Mouse (Mus musculus): ENCODE data around the gene Mdfic. TPM values are rescaled to one million over a fixed set of nuclear protein-coding genes. Genes with fewer than 3 reads are reported as not detected.

The Mdfic gene
- total RNA-seq, 1 experiment = 8.1 TPM

GRCm38 (mm10) chr6:15739132-15739531 is 18.7 kb downstream of the Mdfic start:
- Histone ChIP-seq H3K9ac (ENCODE audit: insufficient read depth, low read depth, low read length, poor library complexity, severe bottlenecking) (no peak overlapping the region), H3K4me1 (ENCODE audit: control insufficient read depth in 2 of 2, insufficient read depth in 2 of 2, low read length in 2 of 2, poor library complexity in 1 of 2) (peaks cover 2% of the 10 kb centered on the region in 2 experiments; a peak in 1 of 4 replicates), H3K27ac (ENCODE audit: insufficient read depth, low read depth, low read length, poor library complexity, severe bottlenecking) (no peak overlapping the region), H3K4me3 (ENCODE audit: insufficient read depth in 1 of 2, low read depth in 1 of 2, low read length in 2 of 2, poor library complexity in 1 of 2, severe bottlenecking in 1 of 2) (no peak overlapping the region), H3K36me3 (ENCODE audit: control insufficient read depth, insufficient read depth, low read length, poor library complexity, severe bottlenecking) (no peaks in the 10 kb centered on the region), H3K9me3 (ENCODE audit: control insufficient read depth, insufficient read depth, low read depth, low read length) (no peaks in the 10 kb centered on the region)
- DNase-seq (ENCODE audit: low read depth, low spot score) = no peak
- TF ChIP-seq HCFC1 (IDR thresholded peaks at IDR 0.05; ENCODE audit: borderline replicate concordance, insufficient read depth, low read length) (no peak), ZNF384 (IDR thresholded peaks at IDR 0.05; ENCODE audit: low read depth, low read length) (no peak), MAFK (IDR thresholded peaks at IDR 0.05; ENCODE audit: insufficient read depth, low read depth, low read length) (no peak), CHD2 (IDR thresholded peaks at IDR 0.05; ENCODE audit: low read depth, low read length) (no peak), ZC3H11A (IDR thresholded peaks at IDR 0.05; ENCODE audit: borderline replicate concordance, low read depth, low read length) (no peak)
- in situ Hi-C loops (cut with MboI; ENCODE audit: low sequenced_read_pairs in 2 of 2, unreplicated experiment in 2 of 2) = no loop called here

- Histone ChIP-seq H3K4me1 (ENCODE audit: control insufficient read depth in 2 of 2, insufficient read depth in 2 of 2, low read length in 2 of 2, poor library complexity in 1 of 2) (peaks cover 2% of the 10 kb centered on the region in 2 experiments; a peak in 1 of 4 replicates), H3K9me3 (ENCODE audit: control insufficient read depth, insufficient read depth, low read depth, low read length) (no peaks in the 10 kb centered on the region), H3K9ac (ENCODE audit: insufficient read depth, low read depth, low read length, poor library complexity, severe bottlenecking) (no peak overlapping the region), H3K36me3 (ENCODE audit: control insufficient read depth, insufficient read depth, low read length, poor library complexity, severe bottlenecking) (no peaks in the 10 kb centered on the region), H3K4me3 (ENCODE audit: insufficient read depth in 1 of 2, low read depth in 1 of 2, low read length in 2 of 2, poor library complexity in 1 of 2, severe bottlenecking in 1 of 2) (no peak overlapping the region), H3K27ac (ENCODE audit: insufficient read depth, low read depth, low read length, poor library complexity, severe bottlenecking) (no peak overlapping the region)
- TF ChIP-seq ZC3H11A (IDR thresholded peaks at IDR 0.05; ENCODE audit: borderline replicate concordance, low read depth, low read length) = no peak
- TF ChIP-seq ZNF384 (IDR thresholded peaks at IDR 0.05; ENCODE audit: low read depth, low read length) = no peak
- no peak for TF ChIP-seq HCFC1 (IDR thresholded peaks at IDR 0.05; ENCODE audit: borderline replicate concordance, insufficient read depth, low read length)
- TF ChIP-seq CHD2 (IDR thresholded peaks at IDR 0.05; ENCODE audit: low read depth, low read length) = no peak
- no peak for TF ChIP-seq MAFK (IDR thresholded peaks at IDR 0.05; ENCODE audit: insufficient read depth, low read depth, low read length)
- DNase-seq (ENCODE audit: low read depth, low spot score) = no peak
- in situ Hi-C loops (cut with MboI; ENCODE audit: low sequenced_read_pairs in 2 of 2, unreplicated experiment in 2 of 2) = no loop called here
Measured at GRCm38 (mm10) chr6:15742591-15743149, 22.2 kb downstream of the Mdfic start.

GRCm38 (mm10) chr6:15743291-15743792 is 22.9 kb downstream of the Mdfic start:
- H3K27ac ChIP-seq (ENCODE audit: insufficient read depth, low read depth, low read length, poor library complexity, severe bottlenecking) = no peak overlapping the region
- no peaks in the 10 kb centered on the region for H3K36me3 ChIP-seq (ENCODE audit: control insufficient read depth, insufficient read depth, low read length, poor library complexity, severe bottlenecking)
- TF ChIP-seq ZC3H11A (IDR thresholded peaks at IDR 0.05; ENCODE audit: borderline replicate concordance, low read depth, low read length) (no peak), MAFK (IDR thresholded peaks at IDR 0.05; ENCODE audit: insufficient read depth, low read depth, low read length) (no peak), ZNF384 (IDR thresholded peaks at IDR 0.05; ENCODE audit: low read depth, low read length) (no peak), CHD2 (IDR thresholded peaks at IDR 0.05; ENCODE audit: low read depth, low read length) (no peak), HCFC1 (IDR thresholded peaks at IDR 0.05; ENCODE audit: borderline replicate concordance, insufficient read depth, low read length) (no peak)
- no peaks in the 10 kb centered on the region for H3K9me3 ChIP-seq (ENCODE audit: control insufficient read depth, insufficient read depth, low read depth, low read length)
- H3K4me3 ChIP-seq (ENCODE audit: insufficient read depth in 1 of 2, low read depth in 1 of 2, low read length in 2 of 2, poor library complexity in 1 of 2, severe bottlenecking in 1 of 2) = no peak overlapping the region
- no peak overlapping the region for H3K9ac ChIP-seq (ENCODE audit: insufficient read depth, low read depth, low read length, poor library complexity, severe bottlenecking)
- H3K4me1 ChIP-seq (ENCODE audit: control insufficient read depth in 2 of 2, insufficient read depth in 2 of 2, low read length in 2 of 2, poor library complexity in 1 of 2) = peaks cover 2% of the 10 kb centered on the region in 2 experiments; a peak in 1 of 4 replicates
- DNase-seq (ENCODE audit: low read depth, low spot score) = no peak
- in situ Hi-C loops (cut with MboI; ENCODE audit: low sequenced_read_pairs in 2 of 2, unreplicated experiment in 2 of 2) = no loop called here

GRCm38 (mm10) chr6:15743793-15744192 is 23.3 kb downstream of the Mdfic start:
- no peak for TF ChIP-seq MAFK (IDR thresholded peaks at IDR 0.05; ENCODE audit: insufficient read depth, low read depth, low read length)
- TF ChIP-seq HCFC1 (IDR thresholded peaks at IDR 0.05; ENCODE audit: borderline replicate concordance, insufficient read depth, low read length) = no peak
- TF ChIP-seq CHD2 (IDR thresholded peaks at IDR 0.05; ENCODE audit: low read depth, low read length) = no peak
- TF ChIP-seq ZC3H11A (IDR thresholded peaks at IDR 0.05; ENCODE audit: borderline replicate concordance, low read depth, low read length) = no peak
- no peak for TF ChIP-seq ZNF384 (IDR thresholded peaks at IDR 0.05; ENCODE audit: low read depth, low read length)
- Histone ChIP-seq H3K9ac (ENCODE audit: insufficient read depth, low read depth, low read length, poor library complexity, severe bottlenecking) (no peak overlapping the region), H3K4me3 (ENCODE audit: insufficient read depth in 1 of 2, low read depth in 1 of 2, low read length in 2 of 2, poor library complexity in 1 of 2, severe bottlenecking in 1 of 2) (no peak overlapping the region), H3K27ac (ENCODE audit: insufficient read depth, low read depth, low read length, poor library complexity, severe bottlenecking) (no peak overlapping the region), H3K36me3 (ENCODE audit: control insufficient read depth, insufficient read depth, low read length, poor library complexity, severe bottlenecking) (no peaks in the 10 kb centered on the region), H3K4me1 (ENCODE audit: control insufficient read depth in 2 of 2, insufficient read depth in 2 of 2, low read length in 2 of 2, poor library complexity in 1 of 2) (peaks cover 2% of the 10 kb centered on the region in 2 experiments; a peak in 1 of 4 replicates), H3K9me3 (ENCODE audit: control insufficient read depth, insufficient read depth, low read depth, low read length) (no peaks in the 10 kb centered on the region)
- in situ Hi-C loops (cut with MboI; ENCODE audit: low sequenced_read_pairs in 2 of 2, unreplicated experiment in 2 of 2) = no loop called here
- no peak for DNase-seq (ENCODE audit: low read depth, low spot score)
